Mouse (Mus musculus): Measurements from ENCODE around the gene Zdhhc21. TPM values are rescaled to one million over a fixed set of nuclear protein-coding genes. Genes with fewer than 3 reads are reported as not detected.
A peak's percentile ranks its signal among the peaks of the same experiment; 100 is the strongest.

Gene Zdhhc21
- total and polyA plus RNA-seq, 2 experiments from 2014 or later, result 13.4 to 41.3 TPM

DNA sequence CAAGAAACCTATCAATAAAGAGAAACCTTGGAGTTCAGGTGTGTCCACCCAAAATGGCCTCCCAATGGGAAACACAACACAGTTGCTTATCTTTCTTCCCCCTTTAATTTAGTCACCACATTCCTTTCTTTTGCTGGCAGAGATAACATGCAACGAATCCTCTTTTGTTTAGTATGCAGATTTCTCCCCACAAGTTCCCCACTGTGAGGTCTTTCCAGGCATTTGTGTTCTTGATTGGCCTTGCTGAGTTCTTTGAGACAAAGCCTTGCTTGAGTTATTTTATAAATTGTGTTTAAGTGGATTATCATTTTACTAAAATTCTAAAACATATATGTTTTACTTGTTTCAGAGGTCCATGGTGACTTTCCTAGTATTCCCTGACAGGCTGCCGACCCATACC is 26.4 kb upstream of the Zdhhc21 start:
- Histone ChIP-seq H3K4me2 (ENCODE audit: low read depth, low read length) (no peak overlapping the region), H3K4me3 (ENCODE audit: low read length) (no peak overlapping the region), H3K9me3 (ENCODE audit: low read length) (no peaks in the 10 kb centered on the region), H3K36me3 (ENCODE audit: insufficient read depth, low read length) (no peaks in the 10 kb centered on the region), H3K9ac (replicated peaks; ENCODE audit: low read length) (no peak overlapping the region), H3K27ac (no peak overlapping the region), H3K27me3 (ENCODE audit: insufficient read depth, low read length) (no peaks in the 10 kb centered on the region), H3K4me1 (ENCODE audit: insufficient read depth, low read length) (0 out of 2 replicates have a peak, but pooled peaks cover 3% of the 10 kb centered on the region)
- no peak for TF ChIP-seq CTCF (IDR thresholded peaks at IDR 0.05; ENCODE audit: low read depth)
- DNase-seq (ENCODE audit: low spot score) (no peak), ATAC-seq (no peak)
- 48% methylated on average over 2 of the region's 2 CpGs for WGBS

DNA sequence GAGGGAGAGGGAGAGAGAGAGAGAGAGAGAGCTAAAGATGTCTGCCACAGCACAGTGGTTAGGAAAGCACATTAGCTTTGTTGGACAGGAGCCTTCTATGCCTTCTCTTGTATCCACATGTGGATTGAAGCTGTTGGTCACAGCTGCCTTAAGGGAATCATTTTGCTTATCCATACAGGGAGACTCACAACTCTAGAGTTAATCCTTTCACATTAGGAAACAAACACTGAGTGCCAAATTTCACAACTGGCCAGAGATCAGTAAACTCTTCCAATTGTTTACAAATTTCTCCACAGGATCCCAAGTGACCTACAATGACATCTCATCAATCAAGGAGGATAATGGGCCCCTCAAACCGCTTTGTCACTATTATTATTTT is 25.8 kb upstream of the Zdhhc21 start:
- TF ChIP-seq CTCF (IDR thresholded peaks at IDR 0.05; ENCODE audit: low read depth), result no peak
- Histone ChIP-seq H3K36me3 (ENCODE audit: insufficient read depth, low read length) (no peaks in the 10 kb centered on the region), H3K9ac (replicated peaks; ENCODE audit: low read length) (no peak overlapping the region), H3K27ac (no peak overlapping the region), H3K4me2 (ENCODE audit: low read depth, low read length) (no peak overlapping the region), H3K27me3 (ENCODE audit: insufficient read depth, low read length) (no peaks in the 10 kb centered on the region), H3K4me3 (ENCODE audit: low read length) (no peak overlapping the region), H3K4me1 (ENCODE audit: insufficient read depth, low read length) (0 out of 2 replicates have a peak, but pooled peaks cover 3% of the 10 kb centered on the region), H3K9me3 (ENCODE audit: low read length) (no peaks in the 10 kb centered on the region)
- 35% methylated on average over 1 of the region's 1 CpGs for WGBS
- DNase-seq (ENCODE audit: low spot score) (no peak), ATAC-seq (no peak)

DNA sequence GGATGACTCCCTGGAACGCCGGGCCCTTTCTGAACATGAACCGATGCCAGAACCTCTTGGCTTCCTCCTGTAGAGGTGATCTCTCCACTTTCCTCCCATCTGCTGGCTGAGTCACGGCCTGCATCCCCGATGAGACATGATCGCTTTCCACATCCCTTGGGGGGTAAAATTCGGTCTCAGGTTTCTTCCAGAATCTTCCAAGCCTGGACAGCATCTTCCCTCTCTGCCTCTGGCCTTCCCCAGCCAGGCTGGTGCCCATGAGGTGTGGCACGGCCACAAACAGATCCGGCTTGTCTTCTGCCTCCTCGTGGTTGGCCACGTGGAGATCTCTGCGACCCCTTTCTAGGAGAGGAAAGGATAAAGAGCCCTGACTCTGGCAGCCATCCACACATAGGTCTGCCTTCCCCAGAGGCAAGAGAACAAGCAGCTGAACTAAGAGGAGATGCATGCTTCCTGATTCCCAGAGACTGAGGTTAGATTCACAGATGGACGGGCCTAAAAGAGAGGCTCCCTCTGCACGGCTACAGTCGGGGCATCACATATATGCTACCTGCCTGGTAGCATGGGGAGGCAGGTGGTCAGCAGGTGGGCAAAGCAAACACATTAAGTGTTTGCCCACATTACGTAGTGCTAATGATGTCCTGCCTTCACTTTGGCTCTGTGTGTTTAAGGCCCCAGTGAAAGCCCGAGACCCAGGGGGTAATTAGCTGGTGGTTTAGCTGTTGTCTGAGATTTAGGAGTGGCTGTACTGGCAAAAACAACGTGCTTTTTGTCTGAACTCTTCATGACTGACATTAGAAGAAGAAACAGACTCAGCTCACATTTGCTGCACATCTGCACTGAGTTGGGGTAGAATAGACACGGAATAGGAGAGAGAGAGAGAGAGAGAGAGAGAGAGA is 25.1 kb upstream of the Zdhhc21 start, which contains the start of gene Cer1:
Gene Cer1, minus strand, starts transcription at position 513 of the 899 bp plus-strand sequence.
- Histone ChIP-seq H3K4me3 (ENCODE audit: low read length) (no peak within 1 kb of the TSS), H3K36me3 (ENCODE audit: insufficient read depth, low read length) (no peaks in the 10 kb centered on the region), H3K27ac (no peak within 1 kb of the TSS), H3K9ac (replicated peaks; ENCODE audit: low read length) (no peak within 1 kb of the TSS), H3K9me3 (ENCODE audit: low read length) (no peaks in the 10 kb centered on the region), H3K27me3 (ENCODE audit: insufficient read depth, low read length) (no peaks in the 10 kb centered on the region), H3K4me2 (ENCODE audit: low read depth, low read length) (no peak within 1 kb of the TSS), H3K4me1 (ENCODE audit: insufficient read depth, low read length) (0 out of 2 replicates have a peak, but pooled peaks cover 3% of the 10 kb centered on the region)
- no peak for DNase-seq (ENCODE audit: low spot score)
- ATAC-seq, result no peak
- no peak for TF ChIP-seq CTCF (IDR thresholded peaks at IDR 0.05; ENCODE audit: low read depth)
- WGBS, result 57% methylated on average over 18 of the region's 19 CpGs

DNA sequence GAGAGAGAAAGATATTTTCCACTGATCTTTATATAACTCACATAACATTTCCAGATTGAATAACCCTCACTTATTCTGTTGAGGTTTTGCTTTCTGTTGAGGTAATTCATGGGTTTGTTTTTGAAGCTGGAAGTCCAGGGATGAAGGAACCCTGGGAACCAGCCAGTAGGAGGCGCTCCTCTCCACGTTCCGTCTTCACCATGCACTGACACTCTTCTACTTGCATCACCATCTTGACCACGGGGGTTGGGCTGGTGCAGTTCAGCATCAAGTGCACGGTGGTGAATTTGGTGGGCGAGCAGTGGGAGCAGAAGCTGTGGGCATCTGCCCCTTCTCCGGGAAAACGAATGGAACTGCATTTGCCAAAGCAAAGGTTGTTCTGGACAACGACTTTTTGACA is 22.7 kb upstream of the Zdhhc21 start:
- no peaks in the 10 kb centered on the region for H3K9me3 ChIP-seq (ENCODE audit: low read length)
- TF ChIP-seq CTCF (IDR thresholded peaks at IDR 0.05; ENCODE audit: low read depth), result peak; percentile 16; the same call in 1 of the 2 replicates
- 87% methylated on average over 9 of the region's 9 CpGs for WGBS
- no peak overlapping the region for H3K4me2 ChIP-seq (ENCODE audit: low read depth, low read length)
- H3K27ac ChIP-seq, result no peak overlapping the region
- 0 out of 2 replicates have a peak, but pooled peaks cover 3% of the 10 kb centered on the region for H3K4me1 ChIP-seq (ENCODE audit: insufficient read depth, low read length)
- no peak overlapping the region for H3K9ac ChIP-seq (replicated peaks; ENCODE audit: low read length)
- DNase-seq (ENCODE audit: low spot score) (no peak), ATAC-seq (no peak)
- no peaks in the 10 kb centered on the region for H3K27me3 ChIP-seq (ENCODE audit: insufficient read depth, low read length)
- no peak overlapping the region for H3K4me3 ChIP-seq (ENCODE audit: low read length)
- H3K36me3 ChIP-seq (ENCODE audit: insufficient read depth, low read length), result no peaks in the 10 kb centered on the region

DNA sequence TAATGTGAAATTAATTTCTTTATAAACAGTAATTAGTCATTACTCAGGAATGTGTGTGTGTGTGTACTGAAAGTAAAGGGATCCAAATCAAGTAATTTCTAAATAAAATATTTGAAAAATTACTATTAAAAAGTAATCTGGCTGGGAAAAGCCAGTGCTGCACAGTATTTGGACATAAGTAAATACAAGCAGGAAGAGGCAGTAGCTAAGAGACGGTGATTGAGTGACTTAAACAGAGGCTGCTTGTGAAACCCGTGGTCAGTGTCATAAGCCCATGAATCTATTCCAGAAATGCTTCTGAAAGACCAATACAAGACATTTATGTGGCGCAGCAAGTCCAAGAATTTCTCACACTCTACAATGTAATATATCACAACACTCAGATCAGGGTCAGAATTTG is 21.6 kb upstream of the Zdhhc21 start:
- H3K27ac ChIP-seq, result no peak overlapping the region
- no peaks in the 10 kb centered on the region for H3K27me3 ChIP-seq (ENCODE audit: insufficient read depth, low read length)
- TF ChIP-seq CTCF (IDR thresholded peaks at IDR 0.05; ENCODE audit: low read depth), result no peak
- H3K36me3 ChIP-seq (ENCODE audit: insufficient read depth, low read length), result no peaks in the 10 kb centered on the region
- H3K4me1 ChIP-seq (ENCODE audit: insufficient read depth, low read length), result 0 out of 2 replicates have a peak, but pooled peaks cover 3% of the 10 kb centered on the region
- ATAC-seq (no peak), DNase-seq (ENCODE audit: low spot score) (no peak)
- WGBS, result 73% methylated on average over 3 of the region's 3 CpGs
- no peak overlapping the region for H3K4me3 ChIP-seq (ENCODE audit: low read length)
- H3K4me2 ChIP-seq (ENCODE audit: low read depth, low read length), result no peak overlapping the region
- no peaks in the 10 kb centered on the region for H3K9me3 ChIP-seq (ENCODE audit: low read length)
- H3K9ac ChIP-seq (replicated peaks; ENCODE audit: low read length), result no peak overlapping the region

DNA sequence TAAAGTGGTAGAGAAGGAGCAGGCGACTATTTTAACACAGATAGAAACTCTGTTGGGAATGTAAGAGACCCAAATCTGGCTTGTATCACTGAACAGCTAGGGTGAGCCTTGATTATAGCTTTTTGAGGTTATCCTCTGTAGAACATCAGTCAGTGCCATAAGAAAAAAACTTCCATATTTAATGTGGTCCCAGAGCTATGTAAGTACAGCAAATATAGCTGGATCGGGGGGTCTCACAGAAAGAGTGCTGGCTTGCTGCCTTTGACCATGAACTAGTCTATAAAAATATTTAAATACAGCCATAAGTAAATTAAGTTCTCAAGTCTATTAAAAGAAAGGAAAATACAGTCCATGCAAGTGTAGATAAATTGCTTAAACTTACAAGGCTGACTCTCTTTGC is 20.5 kb upstream of the Zdhhc21 start:
- no peak overlapping the region for H3K4me2 ChIP-seq (ENCODE audit: low read depth, low read length)
- no peak overlapping the region for H3K4me3 ChIP-seq (ENCODE audit: low read length)
- ATAC-seq (no peak), DNase-seq (ENCODE audit: low spot score) (no peak)
- WGBS, result 82% methylated on average over 2 of the region's 2 CpGs
- TF ChIP-seq CTCF (IDR thresholded peaks at IDR 0.05; ENCODE audit: low read depth), result no peak
- no peak overlapping the region for H3K9ac ChIP-seq (replicated peaks; ENCODE audit: low read length)
- no peaks in the 10 kb centered on the region for H3K36me3 ChIP-seq (ENCODE audit: insufficient read depth, low read length)
- 0 out of 2 replicates have a peak, but pooled peaks cover 3% of the 10 kb centered on the region for H3K4me1 ChIP-seq (ENCODE audit: insufficient read depth, low read length)
- H3K9me3 ChIP-seq (ENCODE audit: low read length), result no peaks in the 10 kb centered on the region
- no peak overlapping the region for H3K27ac ChIP-seq
- no peaks in the 10 kb centered on the region for H3K27me3 ChIP-seq (ENCODE audit: insufficient read depth, low read length)

DNA sequence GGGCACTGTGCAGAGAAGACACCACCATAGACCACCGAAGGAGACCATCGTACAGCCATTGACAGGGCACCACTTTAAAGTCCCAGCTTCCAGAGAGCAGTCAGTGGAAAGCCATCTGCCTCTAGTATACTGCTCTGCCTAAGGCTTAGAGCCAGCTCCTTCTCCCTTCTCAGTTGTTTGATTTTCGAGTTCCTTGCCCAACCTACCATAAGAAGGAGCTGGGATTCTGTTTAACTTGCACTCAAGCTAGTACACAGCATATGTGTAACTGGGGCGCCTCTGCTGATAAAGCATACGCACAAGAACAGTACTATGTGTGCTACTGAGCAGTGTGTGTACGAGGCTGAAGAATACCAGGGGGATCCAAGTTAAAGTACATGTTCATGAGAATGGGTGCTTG is 19.4 kb upstream of the Zdhhc21 start:
- no peaks in the 10 kb centered on the region for H3K36me3 ChIP-seq (ENCODE audit: insufficient read depth, low read length)
- no peaks in the 10 kb centered on the region for H3K9me3 ChIP-seq (ENCODE audit: low read length)
- no peaks in the 10 kb centered on the region for H3K27me3 ChIP-seq (ENCODE audit: insufficient read depth, low read length)
- no peak overlapping the region for H3K4me2 ChIP-seq (ENCODE audit: low read depth, low read length)
- no peak overlapping the region for H3K27ac ChIP-seq
- TF ChIP-seq CTCF (IDR thresholded peaks at IDR 0.05; ENCODE audit: low read depth), result no peak
- WGBS, result 79% methylated on average over 6 of the region's 6 CpGs
- DNase-seq (ENCODE audit: low spot score), result no peak
- H3K4me3 ChIP-seq (ENCODE audit: low read length), result no peak overlapping the region
- no peak for ATAC-seq
- H3K9ac ChIP-seq (replicated peaks; ENCODE audit: low read length), result no peak overlapping the region
- H3K4me1 ChIP-seq (ENCODE audit: insufficient read depth, low read length), result no peaks in the 10 kb centered on the region
